Mouse (Mus musculus): ENCODE measurements around the gene Apoa4. TPM values are rescaled to one million over a fixed set of nuclear protein-coding genes. Genes with fewer than 3 reads are reported as not detected.

Apoa4 gene
- total and polyA plus RNA-seq, 3 experiments = not detected

- Histone ChIP-seq H3K4me2 (ENCODE audit: insufficient read depth, low read depth, poor library complexity, severe bottlenecking) (peak overlapping the region; percentile 70), H3K4me1 (ENCODE audit: control insufficient read depth in 1 of 2, insufficient read depth in 2 of 2) (peaks cover 6 to 23% of the 10 kb centered on the region in 2 experiments), H3K36me3 (replicated peaks in 1 of 2; ENCODE audit: control insufficient read depth in 1 of 2, insufficient read depth in 1 of 2, low read length in 1 of 2) (peaks cover 26 to 41% of the 10 kb centered on the region in 2 experiments), H3K27ac (ENCODE audit: insufficient read depth, low read depth) (no peak overlapping the region), H3K4me3 (replicated peaks in 1 of 3; ENCODE audit: low read depth in 2 of 3, low read length in 2 of 3, poor library complexity in 1 of 3) (peak overlapping the region in 2 of 3 experiments; percentile 91 to 98), H3K27me3 (replicated peaks) (no peaks in the 10 kb centered on the region), H3K9me3 (replicated peaks; ENCODE audit: low read length) (no peaks in the 10 kb centered on the region), H3K9ac (ENCODE audit: insufficient read depth, low read depth) (peak overlapping the region; percentile 39), H3K79me2 (replicated peaks; ENCODE audit: control insufficient read depth, extremely low read depth, insufficient read depth, poor library complexity, severe bottlenecking) (peaks cover 17% of the 10 kb centered on the region)
- no peak for DNase-seq (ENCODE audit: extremely low read depth)
- in situ Hi-C loops (cut with MboI; ENCODE audit: low pct_ligation_motif_present, low pct_unique_long_range_greater_than_20kb, low sequenced_read_pairs) (no loop called here), dilution Hi-C loops (cut with MboI; ENCODE audit: extremely low pct_ligation_motif_present, extremely low pct_unique_long_range_greater_than_20kb, low sequenced_read_pairs) (no loop called here)
- TF ChIP-seq ELF1 (IDR thresholded peaks at IDR 0.05; ENCODE audit: low read depth, low read length) = no peak
- TF ChIP-seq SMC3 (IDR thresholded peaks at IDR 0.05; ENCODE audit: low read depth, low read length) = no peak
- no peak for TF ChIP-seq ZNF384 (IDR thresholded peaks at IDR 0.05; ENCODE audit: low read depth, low read length)
- no peak; the same call in 1 of the 2 replicates for TF ChIP-seq MXI1 (IDR thresholded peaks at IDR 0.05; ENCODE audit: low read depth, low read length)
- TF ChIP-seq ZMIZ1 (IDR thresholded peaks at IDR 0.05; ENCODE audit: low read depth, low read length) = no peak
- no peak for TF ChIP-seq MAX (IDR thresholded peaks at IDR 0.05; ENCODE audit: low read length)
- no peak for TF ChIP-seq USF2 (conservative IDR thresholded peaks at IDR 0.05; ENCODE audit: low read depth, low read length)
- TF ChIP-seq RCOR1 (conservative IDR thresholded peaks at IDR 0.05; ENCODE audit: low read depth, low read length) = no peak
- no peak for TF ChIP-seq IRF4 (IDR thresholded peaks at IDR 0.05; ENCODE audit: low read depth, low read length)
- no peak for TF ChIP-seq ZC3H11A (IDR thresholded peaks at IDR 0.05; ENCODE audit: low read depth, low read length)
- TF ChIP-seq SIN3A (IDR thresholded peaks at IDR 0.05; ENCODE audit: low read length) = no peak
- no peak for TF ChIP-seq BHLHE40 (IDR thresholded peaks at IDR 0.05; ENCODE audit: low read depth, low read length)
Observed at GRCm38 (mm10) chr9:46272070-46272469, 31.6 kb downstream of the Apoa4 start.

- no peaks in the 10 kb centered on the region for H3K27me3 ChIP-seq (replicated peaks)
- peak within 1 kb of the TSS; percentile 69 for H3K9ac ChIP-seq (ENCODE audit: insufficient read depth, low read depth)
- dilution Hi-C loops (cut with MboI; ENCODE audit: extremely low pct_ligation_motif_present, extremely low pct_unique_long_range_greater_than_20kb, low sequenced_read_pairs) (no loop called here), in situ Hi-C loops (cut with MboI; ENCODE audit: low pct_ligation_motif_present, low pct_unique_long_range_greater_than_20kb, low sequenced_read_pairs) (no loop called here)
- H3K27ac ChIP-seq (ENCODE audit: insufficient read depth, low read depth) = no peak within 1 kb of the TSS
- peaks cover 6 to 23% of the 10 kb centered on the region in 2 experiments for H3K4me1 ChIP-seq (ENCODE audit: control insufficient read depth in 1 of 2, insufficient read depth in 2 of 2)
- H3K4me2 ChIP-seq (ENCODE audit: insufficient read depth, low read depth, poor library complexity, severe bottlenecking) = peak within 1 kb of the TSS; percentile 92
- peak within 1 kb of the TSS; percentile 86 to 98 (median 91) for H3K4me3 ChIP-seq (replicated peaks in 1 of 3; ENCODE audit: low read depth in 2 of 3, low read length in 2 of 3, poor library complexity in 1 of 3)
- peaks cover 32 to 49% of the 10 kb centered on the region in 2 experiments for H3K36me3 ChIP-seq (replicated peaks in 1 of 2; ENCODE audit: control insufficient read depth in 1 of 2, insufficient read depth in 1 of 2, low read length in 1 of 2)
- peaks cover 17% of the 10 kb centered on the region for H3K79me2 ChIP-seq (replicated peaks; ENCODE audit: control insufficient read depth, extremely low read depth, insufficient read depth, poor library complexity, severe bottlenecking)
- no peaks in the 10 kb centered on the region for H3K9me3 ChIP-seq (replicated peaks; ENCODE audit: low read length)
- DNase-seq (ENCODE audit: extremely low read depth) = peak; percentile 98
- no peak; the same call in 1 of the 2 replicates for TF ChIP-seq MAX (IDR thresholded peaks at IDR 0.05; ENCODE audit: low read length)
- no peak for TF ChIP-seq USF2 (conservative IDR thresholded peaks at IDR 0.05; ENCODE audit: low read depth, low read length)
- no peak for TF ChIP-seq ZC3H11A (IDR thresholded peaks at IDR 0.05; ENCODE audit: low read depth, low read length)
- TF ChIP-seq USF1 (IDR thresholded peaks at IDR 0.05; ENCODE audit: low read depth, low read length) = no peak
- TF ChIP-seq GABPA (IDR thresholded peaks at IDR 0.05; ENCODE audit: insufficient replicate concordance, low read depth, low read length) = no peak; the same call in 1 of the 2 replicates
- 0 out of 2 replicates have a peak, but pooled peaks have one; percentile 7 for TF ChIP-seq ETS1 (conservative IDR thresholded peaks at IDR 0.05; ENCODE audit: low read depth, low read length)
- no peak for TF ChIP-seq MAZ (IDR thresholded peaks at IDR 0.05; ENCODE audit: low read depth, low read length)
- no peak for TF ChIP-seq RAD21 (IDR thresholded peaks at IDR 0.05; ENCODE audit: low read depth, low read length)
- TF ChIP-seq KAT2A (IDR thresholded peaks at IDR 0.05; ENCODE audit: insufficient replicate concordance, low read length) = peak; percentile 68; the same call in 1 of the 2 replicates
- no peak for TF ChIP-seq JUND (conservative IDR thresholded peaks at IDR 0.05; ENCODE audit: low read depth, low read length)
- no peak for TF ChIP-seq ZNF384 (IDR thresholded peaks at IDR 0.05; ENCODE audit: low read depth, low read length)
- TF ChIP-seq POLR2A (IDR thresholded peaks at IDR 0.05; ENCODE audit: low read depth, low read length) = peak; percentile 90
- TF ChIP-seq SIN3A (IDR thresholded peaks at IDR 0.05; ENCODE audit: low read length) = peak; percentile 97
- TF ChIP-seq MYC (IDR thresholded peaks at IDR 0.05; ENCODE audit: low read depth, low read length) = peak; percentile 59
- peak; percentile 98 for TF ChIP-seq ELF1 (IDR thresholded peaks at IDR 0.05; ENCODE audit: low read depth, low read length)
- peak; percentile 75 for TF ChIP-seq TCF12 (IDR thresholded peaks at IDR 0.05; ENCODE audit: low read depth, low read length)
- TF ChIP-seq SMC3 (IDR thresholded peaks at IDR 0.05; ENCODE audit: low read depth, low read length) = no peak
- peak; percentile 67 for TF ChIP-seq IRF4 (IDR thresholded peaks at IDR 0.05; ENCODE audit: low read depth, low read length)
- 0 out of 2 replicates have a peak, but pooled peaks have one; percentile 26 for TF ChIP-seq ZMIZ1 (IDR thresholded peaks at IDR 0.05; ENCODE audit: low read depth, low read length)
- peak; percentile 56 for TF ChIP-seq POLR2AphosphoS2 (IDR thresholded peaks at IDR 0.05; ENCODE audit: low read depth, low read length)
- peak; percentile 89 for TF ChIP-seq TBP (conservative IDR thresholded peaks at IDR 0.05; ENCODE audit: low read depth, low read length)
- peak; percentile 29; the same call in 1 of the 2 replicates for TF ChIP-seq NRF1 (IDR thresholded peaks at IDR 0.05; ENCODE audit: low read depth, low read length)
- peak; percentile 53; the same call in 1 of the 2 replicates for TF ChIP-seq CHD2 (IDR thresholded peaks at IDR 0.05; ENCODE audit: low read length)
- TF ChIP-seq MEF2A (IDR thresholded peaks at IDR 0.05; ENCODE audit: borderline replicate concordance, low read depth, low read length) = peak; percentile 52
- peak; percentile 98 for TF ChIP-seq MXI1 (IDR thresholded peaks at IDR 0.05; ENCODE audit: low read depth, low read length)
- peak; percentile 35; the same call in 1 of the 2 replicates for TF ChIP-seq BHLHE40 (IDR thresholded peaks at IDR 0.05; ENCODE audit: low read depth, low read length)
- TF ChIP-seq ZKSCAN1 (IDR thresholded peaks at IDR 0.05; ENCODE audit: borderline replicate concordance, low read depth, low read length) = no peak
Observed at GRCm38 (mm10) chr9:46272677-46273454, 32.4 kb downstream of the Apoa4 start, which contains the start of gene Zpr1. Zpr1 (plus strand) TSS chr9:46273064.

All from CH12.LX (cell line).